Mouse (Mus musculus) adrenal gland, postnatal 0 days (tissue): ENCODE data around the gene Naa20. TPM values are rescaled to one million over a fixed set of nuclear protein-coding genes. Genes with fewer than 3 reads are reported as not detected.

Experiments used
- microRNA-seq: library from miRNA; unstranded; fragments of <30 nt; microRNA quantifications from one replicate; pipeline ENCODE4, GENCODE M21; 2016; ENCODE audit warnings: borderline replicate concordance; ENCODE audit not compliant: insufficient number of aligned reads
- polyA plus RNA-seq: library from polyadenylated mRNA; unstranded; fragments of >200 nt; fragmentation: Nextera tagmentation; extraction: Ambion mirVana; gene quantifications from 2 replicates; pipeline ENCODE4 v1.2.1, GENCODE M21; 2015

Gene Naa20
- polyA plus RNA-seq: 167 and 243 TPM in 2 replicates

GRCm38 (mm10) chr2:145901861-145902260 lies at the start of gene Naa20:
TSS of gene Naa20 (plus strand) at chr2:145902099.

GRCm38 (mm10) chr2:145934339-145935231 lies 32.7 kb downstream of the Naa20 start, which contains the start of the genes Cfap61 and Crnkl1:
TSS of gene Cfap61 (plus strand) at chr2:145934784.
TSS of gene Crnkl1 (minus strand) at chr2:145935014.

Small RNA genes lying within 50 kb of the gene (microRNA-seq; reads per million reads assigned to microRNA genes)
- gene Gm25026: not detected

Other genes with a start within 250 kb of the Naa20 start
- 13.5 and 14.2 TPM in 2 replicates for gene Rin2, start 226.9 kb upstream of the Naa20 start, polyA plus RNA-seq
- 79.0 and 90.2 TPM in 2 replicates for gene Cfap61, start 32.7 kb downstream of the Naa20 start, polyA plus RNA-seq
- 12.2 and 19.2 TPM in 2 replicates for gene Crnkl1, start 32.9 kb downstream of the Naa20 start, polyA plus RNA-seq